Mouse (Mus musculus): ENCODE measurements around the gene Acaca.
"Not testable (repeated sequence)": the region's sequence is repeated elsewhere in the genome, so short reads cannot be mapped to it uniquely, and the experiment has no call there.

DNA sequence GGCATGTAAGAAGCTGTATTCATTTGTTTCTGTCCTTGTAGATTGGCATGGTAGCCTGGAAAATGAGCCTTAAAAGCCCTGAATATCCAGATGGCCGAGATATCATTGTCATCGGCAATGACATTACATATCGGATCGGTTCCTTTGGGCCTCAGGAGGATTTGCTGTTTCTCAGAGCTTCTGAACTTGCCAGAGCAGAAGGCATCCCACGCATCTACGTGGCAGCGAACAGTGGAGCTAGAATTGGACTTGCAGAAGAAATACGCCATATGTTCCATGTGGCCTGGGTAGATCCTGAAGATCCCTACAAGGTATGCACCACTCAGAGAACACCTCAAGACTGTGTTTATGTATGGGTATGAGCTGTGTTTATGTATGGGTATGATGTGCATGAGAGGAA, 208.8 kb downstream of the Acaca start:
- not testable (repeated sequence) for TF ChIP-seq CTCF (IDR thresholded peaks at IDR 0.05; ENCODE audit: low read depth, low read length); POLR2A (IDR thresholded peaks at IDR 0.05; ENCODE audit: borderline replicate concordance, low read depth, low read length)
